Mouse (Mus musculus) v-Abl transformed pro-B cells (cell line): ENCODE measurements around the gene Zfp324.
"Not testable (repeated sequence)": the region's sequence is repeated elsewhere in the genome, so short reads cannot be mapped to it uniquely, and the experiment has no call there.

Experiments
- in situ Hi-C, 2 experiments: fragments of 400-800 bp; cut with MboI; formaldehyde crosslinking; loops; one replicate each; pipeline ENCODE4 v1.15.1; 2025; ENCODE audit not compliant: unreplicated experiment in 2 of 2

The Zfp324 gene

GRCm38 (mm10) chr7:12965678-12966091 is at the start of gene Zfp324:
Gene Zfp324 (plus strand): TSS chr7:12965838.
- in situ Hi-C loops = loop anchor here in 1 of 2 experiments (10.0 kb wide), 1 partner anchor 59 kb away; no protein-coding TSS in a partner anchor

GRCm38 (mm10) chr7:12920495-12920894 is 45.1 kb upstream of the Zfp324 start:
- in situ Hi-C loops = not testable (repeated sequence)

GRCm38 (mm10) chr7:12921318-12921704 is 44.3 kb upstream of the Zfp324 start:
- in situ Hi-C loops = no loop called here

GRCm38 (mm10) chr7:12921705-12922465 is 43.8 kb upstream of the Zfp324 start, which contains the start of gene Rps5:
Gene Rps5 (plus strand): TSS chr7:12922290.
- in situ Hi-C loops = no loop called here

- in situ Hi-C loops = no loop called here
Observed at GRCm38 (mm10) chr7:12922729-12923128, 42.9 kb upstream of the Zfp324 start.

- in situ Hi-C loops = no loop called here
Observed at GRCm38 (mm10) chr7:12926316-12926715, 39.3 kb upstream of the Zfp324 start.

GRCm38 (mm10) chr7:12927191-12927680 is 38.4 kb upstream of the Zfp324 start, which contains the start of gene Rnf225:
Gene Rnf225 (plus strand): TSS chr7:12927416.
- in situ Hi-C loops = no loop called here

- in situ Hi-C loops = no loop called here
Observed at GRCm38 (mm10) chr7:12927693-12928589, 37.7 kb upstream of the Zfp324 start.

GRCm38 (mm10) chr7:12933615-12934140 is 32.0 kb upstream of the Zfp324 start:
- in situ Hi-C loops = no loop called here

GRCm38 (mm10) chr7:12934808-12935207 is 30.8 kb upstream of the Zfp324 start:
- in situ Hi-C loops = no loop called here

GRCm38 (mm10) chr7:12937254-12937803 is 28.3 kb upstream of the Zfp324 start:
- in situ Hi-C loops = not testable (repeated sequence)

- in situ Hi-C loops = no loop called here
Observed at GRCm38 (mm10) chr7:12940599-12940998, 25.0 kb upstream of the Zfp324 start.

- in situ Hi-C loops = no loop called here
Observed at GRCm38 (mm10) chr7:12943488-12943887, 22.1 kb upstream of the Zfp324 start.

GRCm38 (mm10) chr7:12949032-12949871 is 16.4 kb upstream of the Zfp324 start:
- in situ Hi-C loops = no loop called here

- in situ Hi-C loops = no loop called here
Observed at GRCm38 (mm10) chr7:12949872-12950229, 15.8 kb upstream of the Zfp324 start.

- in situ Hi-C loops = no loop called here
Observed at GRCm38 (mm10) chr7:12954896-12955295, 10.7 kb upstream of the Zfp324 start.

- in situ Hi-C loops = no loop called here
Observed at GRCm38 (mm10) chr7:12957511-12957910, 8.1 kb upstream of the Zfp324 start.

GRCm38 (mm10) chr7:12958948-12959347 is 6.7 kb upstream of the Zfp324 start:
- in situ Hi-C loops = no loop called here

- in situ Hi-C loops = loop anchor here in 1 of 2 experiments (10.0 kb wide), 1 partner anchor 65 kb away; no protein-coding TSS in a partner anchor
Observed at GRCm38 (mm10) chr7:12959718-12960117, 5.9 kb upstream of the Zfp324 start.
